Comparison of ENCODE assay signal across 16 mouse cellular contexts in genomic region chr5:100226571-100227235, GRCm38 (mm10).
DNase-seq lines count a peak whose midpoint lies in the region; ATAC-seq lines count a peak whose summit lies in the region.
"Had no signal": no experiment of that assay in that cellular context is flagged by ENCODE, and none has a peak within 500 bp of the region (broad histone marks: within the 10 kb centered on the region; RNA-seq: fewer than 3 reads in every experiment).

No protein-coding gene starts in this region.

- no peaks in the 10 kb centered on the region for H3K36me3 ChIP-seq in forebrain, embryonic 12.5 days (replicated peaks)
- H3K36me3 ChIP-seq in forebrain, embryonic 13.5 days (ENCODE audit: poor library complexity, severe bottlenecking) = no peaks in the 10 kb centered on the region
- no peaks in the 10 kb centered on the region for H3K36me3 ChIP-seq in embryonic facial prominence, embryonic 13.5 days
- H3K36me3 ChIP-seq in heart, embryonic 11.5 days (ENCODE audit: control insufficient read depth, insufficient read depth, low read length) = no peaks in the 10 kb centered on the region
- H3K36me3 ChIP-seq: G1E; heart, embryonic 15.5 days; midbrain, embryonic 10.5 days; neural tube, embryonic 12.5 days had no signal

- peak; percentile 64 for DNase-seq in left cerebral cortex, postnatal 4 days
- no peak for DNase-seq in left cerebral cortex, postnatal 25 days (ENCODE audit: low spot score in 2 of 2)
- no peak for DNase-seq in adrenal gland, adult 2 months
- DNase-seq: lung, embryonic 14.5 days; right cerebral cortex, adult 18-20 months; thymus, adult 2 months had no signal

- H3K9ac ChIP-seq in forebrain, embryonic 12.5 days = no peak overlapping the region
- H3K9ac ChIP-seq in forebrain, embryonic 13.5 days = no peak overlapping the region
- no peak overlapping the region for H3K9ac ChIP-seq in embryonic facial prominence, embryonic 13.5 days
- no peak overlapping the region for H3K9ac ChIP-seq in heart, embryonic 11.5 days (ENCODE audit: low read depth, low read length)
- H3K9ac ChIP-seq: heart, embryonic 15.5 days; lung, embryonic 14.5 days; neural tube, embryonic 12.5 days had no signal

- no peak overlapping the region for H3K27ac ChIP-seq in forebrain, embryonic 12.5 days
- H3K27ac ChIP-seq in forebrain, embryonic 13.5 days = no peak overlapping the region
- H3K27ac ChIP-seq in embryonic facial prominence, embryonic 13.5 days = peak overlapping the region; percentile 41
- no peak overlapping the region for H3K27ac ChIP-seq in heart, embryonic 11.5 days (ENCODE audit: low read depth, low read length)
- H3K27ac ChIP-seq: heart, embryonic 15.5 days; midbrain, embryonic 10.5 days; neural tube, embryonic 12.5 days had no signal

- intact Hi-C loops in left cerebral cortex, postnatal 4 days (cut with DNase I) = no loop called here
- intact Hi-C loops in left cerebral cortex, postnatal 25 days (cut with DNase I) = no loop called here

- H3K4me2 ChIP-seq in forebrain, embryonic 12.5 days = no peak overlapping the region
- H3K4me2 ChIP-seq in forebrain, embryonic 13.5 days = no peak overlapping the region
- H3K4me2 ChIP-seq in embryonic facial prominence, embryonic 13.5 days = peak overlapping the region; percentile 37; the same call in 1 of the 2 replicates
- H3K4me2 ChIP-seq in heart, embryonic 11.5 days = no peak overlapping the region
- H3K4me2 ChIP-seq: heart, embryonic 15.5 days; lung, embryonic 14.5 days; neural tube, embryonic 12.5 days had no signal

- ATAC-seq in forebrain, embryonic 12.5 days (ENCODE audit: low FRiP score) = 0 out of 2 replicates have a peak, but pooled peaks have one; percentile 33
- ATAC-seq in forebrain, embryonic 13.5 days = no peak
- ATAC-seq in embryonic facial prominence, embryonic 13.5 days (ENCODE audit: insufficient number of reproducible peaks, insufficient read depth, low FRiP score, low TSS enrichment, low read depth) = 0 out of 2 replicates have a peak, but pooled peaks have one; percentile 62
- peak; percentile 76 for ATAC-seq in megakaryocyte, adult 5-6 weeks (ENCODE audit: poor library complexity, severe bottlenecking)
- ATAC-seq in heart, embryonic 11.5 days (replicated peaks; ENCODE audit: insufficient number of reproducible peaks, low FRiP score, low TSS enrichment) = no peak
- ATAC-seq: activated CD4-positive, CD25-positive, alpha-beta regulatory T cell, adult 4 months had no signal

- no peak overlapping the region for H3K4me3 ChIP-seq in forebrain, embryonic 12.5 days (replicated peaks)
- no peak overlapping the region for H3K4me3 ChIP-seq in forebrain, embryonic 13.5 days
- H3K4me3 ChIP-seq in embryonic facial prominence, embryonic 13.5 days = no peak overlapping the region
- no peak overlapping the region for H3K4me3 ChIP-seq in heart, embryonic 11.5 days (ENCODE audit: low read depth, low read length)
- H3K4me3 ChIP-seq: heart, embryonic 15.5 days; midbrain, embryonic 10.5 days; neural tube, embryonic 12.5 days had no signal

- H3K4me1 ChIP-seq in forebrain, embryonic 12.5 days = peaks cover 12% of the 10 kb centered on the region
- 0 out of 2 replicates have a peak, but pooled peaks cover 5% of the 10 kb centered on the region for H3K4me1 ChIP-seq in forebrain, embryonic 13.5 days
- peaks cover 13% of the 10 kb centered on the region for H3K4me1 ChIP-seq in embryonic facial prominence, embryonic 13.5 days
- H3K4me1 ChIP-seq in heart, embryonic 11.5 days (ENCODE audit: control insufficient read depth, insufficient read depth, low read length) = no peaks in the 10 kb centered on the region
- H3K4me1 ChIP-seq: heart, embryonic 15.5 days had no signal

- H3K9me3 ChIP-seq in forebrain, embryonic 12.5 days = no peaks in the 10 kb centered on the region
- no peaks in the 10 kb centered on the region for H3K9me3 ChIP-seq in forebrain, embryonic 13.5 days (replicated peaks)
- no peaks in the 10 kb centered on the region for H3K9me3 ChIP-seq in embryonic facial prominence, embryonic 13.5 days
- H3K9me3 ChIP-seq in heart, embryonic 11.5 days (replicated peaks; ENCODE audit: control insufficient read depth, low read length) = no peaks in the 10 kb centered on the region
- H3K9me3 ChIP-seq: heart, embryonic 15.5 days; midbrain, embryonic 10.5 days; neural tube, embryonic 12.5 days had no signal

- H3K27me3 ChIP-seq in forebrain, embryonic 12.5 days = no peaks in the 10 kb centered on the region
- no peaks in the 10 kb centered on the region for H3K27me3 ChIP-seq in forebrain, embryonic 13.5 days
- peaks cover 13% of the 10 kb centered on the region; the same call in 1 of the 2 replicates for H3K27me3 ChIP-seq in embryonic facial prominence, embryonic 13.5 days
- H3K27me3 ChIP-seq in heart, embryonic 11.5 days (ENCODE audit: control insufficient read depth, insufficient read depth, low read length) = peaks cover 3% of the 10 kb centered on the region
- H3K27me3 ChIP-seq: heart, embryonic 15.5 days; neural tube, embryonic 12.5 days had no signal

- WGBS in forebrain, embryonic 12.5 days = 81% methylated on average over 17 of the region's 17 CpGs
- 82% methylated on average over 17 of the region's 17 CpGs for WGBS in forebrain, embryonic 13.5 days
- whole genome bisulfite sequencing in embryonic facial prominence, embryonic 13.5 days = 35% methylated on average over 17 of the region's 17 CpGs
- WGBS in heart, embryonic 11.5 days (ENCODE audit: insufficient replicate concordance) = 66% methylated on average over 17 of the region's 17 CpGs

Comparison
In these comparisons a context has a peak if more than half of its experiments do, and no peak if none do; other contexts are left out.
1. ATAC-seq: peak in forebrain, embryonic 12.5 days (single experiment), embryonic facial prominence, embryonic 13.5 days (single experiment) and megakaryocyte, adult 5-6 weeks (single experiment); none in forebrain, embryonic 13.5 days (single experiment) and heart, embryonic 11.5 days (single experiment).